Mouse (Mus musculus) CD4-positive, CD25-positive, alpha-beta regulatory T cell, adult 9 weeks (primary cell): ENCODE measurements around the gene Exd2. TPM values are rescaled to one million over a fixed set of nuclear protein-coding genes. Genes with fewer than 3 reads are reported as not detected.

Source experiments
- polyA plus RNA-seq: library from polyadenylated mRNA; unstranded; fragments of 100-300 nt; shearing (Covaris generic); gene quantifications from one replicate; pipeline ENCODE4 v1.2.1, GENCODE M21; 2017

The Exd2 gene
- polyA plus RNA-seq, result 48.6 TPM

GRCm38 (mm10) chr12:80462942-80463651, at the start of gene Exd2:
Exd2 (plus strand) TSS chr12:80463095.

GRCm38 (mm10) chr12:80436336-80436976, 26.4 kb upstream of the Exd2 start, which contains the start of gene Dcaf5:
Dcaf5 (minus strand) TSS chr12:80436601.

DNA sequence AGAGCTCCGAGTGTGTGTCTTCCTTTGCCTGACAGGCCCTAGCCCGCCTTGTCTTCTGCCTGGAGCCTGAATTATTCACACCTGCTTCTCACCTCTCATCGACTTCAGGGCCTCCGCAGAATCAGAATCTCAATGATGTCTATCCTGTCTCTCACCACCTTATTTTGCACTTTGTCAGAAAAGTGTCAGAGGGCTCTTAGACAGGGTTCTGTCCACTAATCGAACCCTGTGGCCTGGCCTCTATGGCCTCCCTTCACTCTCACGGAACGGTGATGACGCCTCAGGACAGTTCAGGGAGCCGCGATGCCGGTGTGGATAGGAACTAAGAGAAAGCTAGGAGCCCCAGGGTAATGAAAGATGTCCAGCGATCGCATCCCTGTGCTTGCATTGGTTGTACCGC, 55.1 kb downstream of the Exd2 start, which contains the start of gene Galnt16:
Gene Galnt16 (plus strand): TSS at position 301 of the 400 bp plus-strand sequence.

Other genes with a start within 250 kb of the Exd2 start
- gene Actn1, start 202.7 kb upstream of the Exd2 start, polyA plus RNA-seq, result 31.8 TPM
- 15.8 TPM for gene Dcaf5, start 26.5 kb upstream of the Exd2 start, polyA plus RNA-seq
- gene Galnt16, start 55.2 kb downstream of the Exd2 start, polyA plus RNA-seq, result not detected
- 44.9 TPM for gene Slc39a9, start 180.8 kb downstream of the Exd2 start, polyA plus RNA-seq
- gene Erh, start 181.2 kb downstream of the Exd2 start, polyA plus RNA-seq, result 80.2 TPM
- gene Plekhd1, start 229.5 kb downstream of the Exd2 start, polyA plus RNA-seq, result 0.20 TPM